Mouse (Mus musculus): ENCODE measurements around the gene Gm136.

- TF ChIP-seq CTCF (IDR thresholded peaks at IDR 0.05; ENCODE audit: insufficient read depth, low read length) (no peak), POLR2A (IDR thresholded peaks at IDR 0.05; ENCODE audit: borderline replicate concordance, extremely low read depth, low read depth, low read length) (no peak)
Observed at GRCm38 (mm10) chr4:34720127-34720895, 35.8 kb downstream of the Gm136 start.

Measured in lung, adult 2 months (tissue).